Mouse (Mus musculus) heart, postnatal 0 days (tissue): ENCODE measurements around the gene Wdr78.

Source experiments
- CTCF ChIP-seq: IDR thresholded peaks from 2 replicates; pipeline ENCODE4 v1.5.1; 2016; ENCODE audit warnings: antibody characterized with exemption, control low read depth, low read depth
- EP300 ChIP-seq: IDR thresholded peaks from 2 replicates; pipeline ENCODE4 v1.6.1; 2016; ENCODE audit warnings: antibody characterized with exemption, low read depth

DNA sequence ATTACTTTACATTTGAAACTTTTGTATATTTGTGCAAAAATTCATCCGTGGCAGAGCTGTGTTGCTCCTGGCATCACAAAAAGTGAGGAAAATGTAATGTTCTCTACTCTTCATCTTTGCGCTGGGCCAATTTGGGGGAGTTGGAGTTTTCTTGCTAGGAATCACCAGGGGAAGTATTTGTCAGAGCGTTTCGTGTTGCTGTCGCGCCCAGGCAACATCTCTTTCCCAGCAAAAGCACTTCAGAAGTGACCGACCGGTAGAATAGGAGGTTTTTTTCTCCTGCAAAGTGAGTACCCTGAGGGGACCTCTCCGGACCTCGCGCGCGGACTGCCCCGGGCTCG lies 4.5 kb upstream of the Wdr78 start:
- TF ChIP-seq CTCF (no peak), EP300 (no peak)
